Mouse (Mus musculus): ENCODE results near the gene Ryr3. TPM values are rescaled to one million over a fixed set of nuclear protein-coding genes. Genes with fewer than 3 reads are reported as not detected.
A peak's percentile ranks its signal among the peaks of the same experiment; 100 is the strongest.

The Ryr3 gene
- total RNA-seq, 2 experiments from 2014 or later = under 0.01 to 0.04 TPM

GRCm38 (mm10) chr2:112812637-112813402 is 404.1 kb downstream of the Ryr3 start:
- ATAC-seq (ENCODE audit: poor library complexity, severe bottlenecking) = no peak

- ATAC-seq (ENCODE audit: poor library complexity, severe bottlenecking) = no peak
Observed at GRCm38 (mm10) chr2:112806015-112806414, 410.9 kb downstream of the Ryr3 start.

- peak; percentile 86 for ATAC-seq (ENCODE audit: poor library complexity, severe bottlenecking)
Observed at GRCm38 (mm10) chr2:112799995-112800353, 416.9 kb downstream of the Ryr3 start.

- no peak for ATAC-seq (ENCODE audit: poor library complexity, severe bottlenecking)
Observed at GRCm38 (mm10) chr2:112799351-112799994, 417.4 kb downstream of the Ryr3 start.

- ATAC-seq (ENCODE audit: poor library complexity, severe bottlenecking) = no peak
Observed at GRCm38 (mm10) chr2:112781631-112782030, 435.3 kb downstream of the Ryr3 start.

GRCm38 (mm10) chr2:112774762-112775161 is 442.1 kb downstream of the Ryr3 start:
- ATAC-seq (ENCODE audit: poor library complexity, severe bottlenecking) = peak; percentile 78

- ATAC-seq (ENCODE audit: poor library complexity, severe bottlenecking) = no peak
Observed at GRCm38 (mm10) chr2:112767665-112768064, 449.2 kb downstream of the Ryr3 start.

GRCm38 (mm10) chr2:112765046-112765445 is 451.9 kb downstream of the Ryr3 start:
- 0 out of 2 replicates have a peak, but pooled peaks have one; percentile 33 for ATAC-seq (ENCODE audit: poor library complexity, severe bottlenecking)

GRCm38 (mm10) chr2:112764274-112764673 is 452.6 kb downstream of the Ryr3 start:
- ATAC-seq (ENCODE audit: poor library complexity, severe bottlenecking) = no peak

GRCm38 (mm10) chr2:112762006-112762405 is 454.9 kb downstream of the Ryr3 start:
- ATAC-seq (ENCODE audit: poor library complexity, severe bottlenecking) = no peak

GRCm38 (mm10) chr2:112761196-112761913 is 455.5 kb downstream of the Ryr3 start:
- ATAC-seq (ENCODE audit: poor library complexity, severe bottlenecking) = no peak

GRCm38 (mm10) chr2:112760692-112761091 is 456.2 kb downstream of the Ryr3 start:
- ATAC-seq (ENCODE audit: poor library complexity, severe bottlenecking) = no peak

GRCm38 (mm10) chr2:112759678-112760077 is 457.2 kb downstream of the Ryr3 start:
- ATAC-seq (ENCODE audit: poor library complexity, severe bottlenecking) = no peak

- no peak for ATAC-seq (ENCODE audit: poor library complexity, severe bottlenecking)
Observed at GRCm38 (mm10) chr2:112758732-112759131, 458.2 kb downstream of the Ryr3 start.

- ATAC-seq (ENCODE audit: poor library complexity, severe bottlenecking) = no peak
Observed at GRCm38 (mm10) chr2:112753316-112753715, 463.6 kb downstream of the Ryr3 start.

- ATAC-seq (ENCODE audit: poor library complexity, severe bottlenecking) = no peak
Observed at GRCm38 (mm10) chr2:112751416-112751815, 465.5 kb downstream of the Ryr3 start.

- ATAC-seq (ENCODE audit: poor library complexity, severe bottlenecking) = no peak
Observed at GRCm38 (mm10) chr2:112748532-112748931, 468.4 kb downstream of the Ryr3 start.

- ATAC-seq (ENCODE audit: poor library complexity, severe bottlenecking) = no peak
Observed at GRCm38 (mm10) chr2:112732942-112733341, 484.0 kb downstream of the Ryr3 start.

- no peak for ATAC-seq (ENCODE audit: poor library complexity, severe bottlenecking)
Observed at GRCm38 (mm10) chr2:112727842-112728241, 489.1 kb downstream of the Ryr3 start.

- no peak for ATAC-seq (ENCODE audit: poor library complexity, severe bottlenecking)
Observed at GRCm38 (mm10) chr2:112721217-112721616, 495.7 kb downstream of the Ryr3 start.

- ATAC-seq (ENCODE audit: poor library complexity, severe bottlenecking) = no peak
Observed at GRCm38 (mm10) chr2:112720715-112721114, 496.2 kb downstream of the Ryr3 start.

GRCm38 (mm10) chr2:112714648-112715047 is 502.2 kb downstream of the Ryr3 start:
- peak; percentile 64; the same call in 1 of the 2 replicates for ATAC-seq (ENCODE audit: poor library complexity, severe bottlenecking)
